Mouse (Mus musculus) midbrain, embryonic 15.5 days (tissue): ENCODE measurements at regions not wholly inside any gene's neighbourhood (a gene's known extent, or its start where the extent isn't known, plus 50 kb on each side); places are given as distances from the start of the nearest gene placed in this dataset.

Experiments used
- ATAC-seq: fragments of 200-750 bp; cut with Nextera tagmentation; replicated peaks from 2 replicates; pipeline ENCODE4 v1.8.0; 2017; ENCODE audit warnings: moderate TSS enrichment
- H3K27ac ChIP-seq: fragments of 300-500 bp; sonication (generic); 2 replicates; pipeline ENCODE4 v1.5.1; 2015; ENCODE audit warnings: mild to moderate bottlenecking, inconsistent platforms
- H3K27me3 ChIP-seq: fragments of 300-500 bp; sonication (generic); replicated peaks from 2 replicates; pipeline ENCODE4 v1.6.1; 2015; ENCODE audit warnings: inconsistent platforms
- H3K36me3 ChIP-seq: fragments of 300-500 bp; sonication (generic); replicated peaks from 2 replicates; pipeline ENCODE4 v1.6.1; 2015; ENCODE audit warnings: inconsistent platforms
- H3K4me1 ChIP-seq: fragments of 300-500 bp; sonication (generic); 2 replicates; pipeline ENCODE4 v1.6.1; 2015; ENCODE audit warnings: inconsistent platforms
- H3K4me2 ChIP-seq: fragments of 300-500 bp; sonication (generic); 2 replicates; pipeline ENCODE4 v1.6.1; 2015; ENCODE audit warnings: inconsistent platforms, mild to moderate bottlenecking, moderate library complexity
- H3K4me3 ChIP-seq: fragments of 300-500 bp; sonication (generic); 2 replicates; pipeline ENCODE4 v1.5.1; 2015; ENCODE audit warnings: mild to moderate bottlenecking, inconsistent platforms
- H3K9ac ChIP-seq: fragments of 300-500 bp; sonication (generic); 2 replicates; pipeline ENCODE4 v1.6.1; 2015; ENCODE audit warnings: mild to moderate bottlenecking, inconsistent platforms
- H3K9me3 ChIP-seq: fragments of 300-500 bp; sonication (generic); 2 replicates; pipeline ENCODE4 v1.6.1; 2016; ENCODE audit warnings: inconsistent platforms
- WGBS: fragments of 180-500 bp; shearing (Covaris S2); methylation state at CpG from one replicate; pipeline ENCODE4 v1.1.7; 2015; ENCODE audit warnings: mixed read lengths; 5-methylcytosine and 5-hydroxymethylcytosine counted together

DNA sequence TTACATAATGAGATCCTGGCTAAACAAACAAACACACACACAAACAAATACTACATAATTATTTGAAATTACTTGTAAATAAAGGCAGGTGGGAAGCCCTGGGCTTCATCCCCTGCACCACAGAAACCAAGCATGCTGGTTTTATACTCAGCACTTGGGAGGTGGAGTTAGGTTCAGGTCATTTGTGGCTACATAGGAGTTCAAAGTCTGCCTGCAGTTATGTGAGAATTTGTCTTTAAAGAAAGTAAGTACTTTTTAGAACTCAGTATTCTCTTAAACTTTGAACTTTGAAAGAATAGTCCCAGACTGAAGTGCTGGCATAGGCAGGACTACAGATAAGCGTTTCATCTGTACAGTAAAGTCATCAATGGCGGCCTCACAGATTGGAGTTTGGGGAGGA is 107.6 kb upstream of the Zfp217 start:
- ATAC-seq, result no peak
- 100% methylated on average over 2 of the region's 2 CpGs for WGBS

DNA sequence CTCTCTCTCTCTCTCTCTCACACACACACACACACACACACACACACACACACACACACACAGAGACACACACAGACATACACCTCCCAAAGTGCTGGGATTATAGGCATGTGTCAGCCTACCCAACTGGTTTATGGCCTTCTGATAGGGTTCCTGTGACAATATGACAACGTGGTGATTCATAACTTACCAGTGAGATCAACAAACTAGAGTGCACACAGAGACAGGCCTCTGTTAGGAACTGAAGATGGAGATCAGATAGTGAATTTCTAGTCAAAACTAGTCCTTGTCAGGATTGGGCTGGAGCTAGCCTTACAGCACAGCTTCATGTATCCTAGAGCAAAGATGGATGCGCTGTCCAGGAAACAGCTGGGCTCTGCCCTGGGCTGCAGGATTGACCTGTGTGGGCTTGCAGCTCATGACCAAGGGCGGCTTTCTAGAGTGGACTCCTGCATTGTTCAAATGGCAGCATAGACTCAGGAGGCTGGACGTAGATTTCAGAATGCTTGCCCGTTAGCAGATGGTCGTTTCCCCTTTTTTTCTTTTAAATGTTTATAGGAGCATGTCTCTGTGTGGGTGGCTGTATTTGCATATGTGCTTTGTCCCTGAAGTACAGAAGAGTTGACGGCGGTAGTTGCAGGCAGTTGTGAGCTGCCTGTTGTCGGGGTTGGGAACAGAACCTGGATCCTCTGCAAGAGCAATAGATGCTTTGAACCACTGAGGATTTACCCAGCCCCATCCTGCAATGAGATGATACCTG is 106.0 kb upstream of the Zfp217 start:
- no peak for ATAC-seq
- H3K9ac ChIP-seq, result no peak overlapping the region
- no peak overlapping the region for H3K27ac ChIP-seq
- H3K4me3 ChIP-seq, result no peak overlapping the region
- no peaks in the 10 kb centered on the region for H3K27me3 ChIP-seq
- H3K9me3 ChIP-seq, result no peaks in the 10 kb centered on the region
- 72% methylated on average over 9 of the region's 9 CpGs for WGBS
- H3K36me3 ChIP-seq, result no peaks in the 10 kb centered on the region
- no peaks in the 10 kb centered on the region for H3K4me1 ChIP-seq
- H3K4me2 ChIP-seq, result no peak overlapping the region

More for the DNA sequence above, 107.6 kb upstream of the Zfp217 start:
- H3K4me2 ChIP-seq, result no peak overlapping the region
- H3K9me3 ChIP-seq, result no peaks in the 10 kb centered on the region
- H3K27me3 ChIP-seq, result no peaks in the 10 kb centered on the region
- no peak overlapping the region for H3K4me3 ChIP-seq
- no peaks in the 10 kb centered on the region for H3K4me1 ChIP-seq
- H3K27ac ChIP-seq, result no peak overlapping the region
- H3K9ac ChIP-seq, result no peak overlapping the region
- no peaks in the 10 kb centered on the region for H3K36me3 ChIP-seq

DNA sequence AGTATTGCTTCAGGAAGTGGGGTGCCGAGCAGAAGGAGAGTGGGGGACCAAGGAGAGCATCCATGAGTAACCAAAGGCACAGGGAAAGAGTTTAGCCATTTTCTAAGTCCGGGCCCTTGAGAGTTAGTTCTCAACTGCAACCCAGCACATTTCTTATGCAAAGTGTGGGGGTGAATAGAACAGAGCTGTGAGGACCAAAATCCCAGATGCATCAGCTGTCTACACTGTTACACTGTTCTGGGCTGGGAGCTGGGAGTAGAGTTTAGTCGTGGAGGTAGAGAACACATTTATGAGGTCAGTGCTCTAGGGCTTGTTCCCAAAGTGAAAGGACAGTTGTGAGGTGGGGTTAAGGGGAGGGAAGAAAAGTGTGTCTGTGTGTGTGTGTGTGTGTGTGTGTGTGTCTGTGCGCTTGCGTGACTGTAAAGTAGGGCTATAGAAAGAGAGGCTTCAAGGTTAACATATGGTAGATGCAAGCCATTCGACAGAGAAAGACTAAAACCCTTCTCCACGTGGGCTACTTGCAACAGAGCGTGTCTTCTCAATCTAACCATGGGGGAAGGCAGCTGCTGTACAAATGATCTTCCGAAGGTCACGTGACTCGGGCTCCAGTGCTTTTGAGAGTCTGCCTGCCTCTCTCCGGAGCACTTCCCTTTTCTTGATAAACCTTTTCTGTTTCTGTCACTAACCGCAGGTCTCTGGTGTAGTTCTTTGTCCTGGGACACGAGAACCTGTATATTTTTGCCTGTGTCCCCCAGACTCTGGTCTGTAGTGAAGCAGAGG is 104.5 kb upstream of the Zfp217 start:
- 60% methylated on average over 14 of the region's 14 CpGs for WGBS
- ATAC-seq, result no peak
- H3K36me3 ChIP-seq, result no peaks in the 10 kb centered on the region

DNA sequence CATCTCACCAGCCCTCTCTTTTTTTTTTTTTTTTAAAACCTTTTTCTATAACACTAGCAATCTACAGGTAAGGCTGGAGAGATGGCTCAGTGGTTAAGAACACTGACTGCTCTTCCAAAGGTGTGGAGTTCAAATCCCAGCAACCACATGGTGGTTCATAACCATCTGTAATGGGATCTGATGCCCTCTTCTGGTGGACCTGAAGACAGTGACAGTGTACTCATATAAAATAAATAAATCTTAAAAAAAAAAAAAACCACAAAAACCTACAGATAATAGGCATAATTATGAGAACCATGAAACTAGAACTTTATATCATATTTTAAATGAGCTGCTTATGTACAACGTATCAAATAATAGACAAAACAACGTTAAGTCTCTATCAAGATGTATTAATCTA is 102.8 kb upstream of the Zfp217 start:
- Histone ChIP-seq H3K9me3 (no peaks in the 10 kb centered on the region), H3K4me2 (no peak overlapping the region), H3K27ac (no peak overlapping the region), H3K9ac (no peak overlapping the region), H3K27me3 (no peaks in the 10 kb centered on the region), H3K4me3 (no peak overlapping the region), H3K36me3 (no peaks in the 10 kb centered on the region), H3K4me1 (peaks cover 10% of the 10 kb centered on the region)
- no peak for ATAC-seq
- WGBS, result 98% methylated on average over 2 of the region's 2 CpGs

More for the DNA sequence above, 104.5 kb upstream of the Zfp217 start:
- no peak overlapping the region for H3K9ac ChIP-seq
- H3K4me3 ChIP-seq, result no peak overlapping the region
- H3K27ac ChIP-seq, result no peak overlapping the region
- no peaks in the 10 kb centered on the region for H3K27me3 ChIP-seq
- H3K4me1 ChIP-seq, result no peaks in the 10 kb centered on the region
- no peaks in the 10 kb centered on the region for H3K9me3 ChIP-seq
- H3K4me2 ChIP-seq, result no peak overlapping the region

DNA sequence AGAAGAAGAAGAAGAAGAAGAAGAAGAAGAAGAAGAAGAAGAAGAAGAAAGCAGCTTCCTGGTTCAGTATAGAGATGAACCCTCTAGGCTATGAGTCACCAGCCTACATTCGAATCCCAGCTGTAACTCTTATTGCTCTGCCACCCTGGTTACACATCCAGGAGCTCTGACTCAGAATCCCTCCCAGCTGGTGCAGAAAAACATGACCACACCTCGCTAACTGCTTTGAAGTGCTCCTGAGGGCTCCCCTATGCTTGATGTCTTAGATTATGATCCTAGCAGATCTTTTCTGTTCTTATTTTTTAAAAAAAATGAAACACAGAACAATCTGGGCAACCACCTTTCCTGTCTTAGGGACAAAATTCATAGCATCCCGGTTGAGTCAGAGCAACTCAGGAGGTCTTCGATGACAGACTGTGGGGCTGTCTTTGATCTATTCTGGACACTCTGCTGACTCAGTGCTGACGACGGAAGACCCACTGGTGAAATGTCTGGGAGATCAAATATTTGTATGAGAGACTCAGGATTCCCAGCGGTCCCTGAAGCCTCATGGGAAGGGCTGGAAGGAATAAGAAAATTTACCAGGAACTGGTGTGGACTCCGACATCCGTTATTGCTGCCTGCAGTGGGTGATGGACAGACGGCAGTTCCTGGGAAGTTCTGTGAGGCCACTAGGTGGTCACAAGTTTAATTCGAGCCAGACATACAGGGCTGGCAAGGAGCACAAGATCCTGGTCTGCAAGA is 100.0 kb upstream of the Zfp217 start:
- Histone ChIP-seq H3K36me3 (no peaks in the 10 kb centered on the region), H3K9ac (no peak overlapping the region), H3K4me2 (no peak overlapping the region), H3K4me1 (peaks cover 17% of the 10 kb centered on the region), H3K27ac (no peak overlapping the region), H3K27me3 (no peaks in the 10 kb centered on the region), H3K9me3 (no peaks in the 10 kb centered on the region), H3K4me3 (no peak overlapping the region)
- no peak for ATAC-seq
- 78% methylated on average over 11 of the region's 11 CpGs for WGBS

DNA sequence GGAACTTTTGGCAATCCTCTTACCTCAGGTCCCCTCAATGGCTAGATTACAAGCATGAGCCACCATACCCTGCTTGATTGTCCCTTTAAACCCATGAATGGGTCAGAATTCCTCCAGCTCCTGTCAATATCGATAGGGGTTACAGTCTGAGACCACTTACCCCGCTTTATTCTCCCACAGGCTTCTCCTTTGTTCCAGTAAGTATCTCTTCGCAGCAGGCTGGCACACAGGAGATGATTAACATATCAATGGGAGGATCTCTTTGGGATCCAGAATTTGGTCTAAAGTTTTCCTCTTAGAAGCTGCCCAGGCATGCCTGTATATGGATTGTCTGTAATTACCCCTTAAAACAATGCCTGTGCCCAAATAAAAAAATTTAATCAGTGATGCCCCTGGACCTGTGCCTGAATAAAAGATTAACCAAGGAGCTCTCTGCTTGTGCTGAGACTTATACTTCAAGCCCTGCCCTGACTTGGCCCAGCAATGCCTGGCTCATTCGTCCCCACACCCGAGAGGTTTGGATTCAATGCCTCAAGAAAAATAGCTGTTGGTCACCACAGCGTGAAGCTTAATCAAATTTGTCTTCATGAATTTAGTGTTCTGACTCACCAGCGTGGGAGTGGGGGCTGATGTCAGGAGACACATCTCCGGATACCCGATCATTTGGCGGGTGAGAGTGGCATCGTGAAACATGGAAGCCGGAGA is 97.9 kb upstream of the Zfp217 start:
- H3K4me2 ChIP-seq, result no peak overlapping the region
- no peak overlapping the region for H3K27ac ChIP-seq
- 10% methylated on average over 12 of the region's 12 CpGs for WGBS
- no peaks in the 10 kb centered on the region for H3K36me3 ChIP-seq
- peak; percentile 58 for ATAC-seq
- no peak overlapping the region for H3K4me3 ChIP-seq
- no peak overlapping the region for H3K9ac ChIP-seq
- no peaks in the 10 kb centered on the region for H3K27me3 ChIP-seq
- no peaks in the 10 kb centered on the region for H3K9me3 ChIP-seq
- peaks cover 17% of the 10 kb centered on the region for H3K4me1 ChIP-seq

DNA sequence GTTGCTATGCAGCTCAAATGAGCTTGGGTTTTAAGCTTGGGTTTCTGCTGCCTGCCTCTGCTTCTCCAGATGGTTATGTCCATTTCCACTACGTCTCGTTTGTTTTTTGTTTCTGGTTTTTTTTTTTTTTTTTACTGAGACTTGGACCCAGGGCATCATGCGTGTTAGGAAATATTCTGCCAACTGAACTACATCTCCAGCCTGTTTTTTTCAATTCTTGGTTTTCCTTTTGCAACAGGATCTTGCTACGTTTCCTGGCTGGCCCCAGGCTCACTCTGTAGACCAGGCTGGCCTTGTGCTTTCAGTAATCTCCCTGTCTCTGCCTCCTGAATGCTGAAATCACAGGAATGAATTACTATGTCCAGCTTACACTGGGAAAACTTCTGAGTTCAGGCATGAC is 96.2 kb upstream of the Zfp217 start:
- H3K9me3 ChIP-seq, result no peaks in the 10 kb centered on the region
- no peak overlapping the region for H3K27ac ChIP-seq
- no peaks in the 10 kb centered on the region for H3K36me3 ChIP-seq
- H3K4me3 ChIP-seq, result no peak overlapping the region
- 88% methylated on average over 4 of the region's 4 CpGs for WGBS
- ATAC-seq, result no peak
- H3K4me2 ChIP-seq, result no peak overlapping the region
- H3K4me1 ChIP-seq, result peaks cover 17% of the 10 kb centered on the region
- no peaks in the 10 kb centered on the region for H3K27me3 ChIP-seq
- H3K9ac ChIP-seq, result no peak overlapping the region

DNA sequence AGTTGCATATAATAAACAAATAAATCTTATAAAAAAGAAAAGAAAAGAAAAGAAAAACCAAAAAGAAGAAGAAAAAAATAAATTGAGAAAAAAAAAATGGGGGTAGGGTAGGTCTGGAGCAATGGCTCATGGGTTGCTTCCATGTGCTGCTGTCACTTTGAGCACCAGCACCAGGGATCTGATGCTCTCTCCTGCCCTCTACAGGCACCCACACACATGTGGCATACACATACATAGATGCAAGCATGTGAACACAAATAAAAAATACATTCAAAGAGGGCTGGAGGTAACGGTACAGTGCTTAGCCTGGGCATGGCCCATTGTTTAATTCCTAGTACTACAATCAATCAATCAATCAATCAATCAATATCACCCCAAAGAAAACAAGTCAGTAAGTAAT is 90.1 kb upstream of the Zfp217 start:
- WGBS, result 72% methylated on average over 1 of the region's 1 CpGs
- Histone ChIP-seq H3K4me2 (no peak overlapping the region), H3K4me3 (no peak overlapping the region), H3K36me3 (no peaks in the 10 kb centered on the region), H3K9me3 (no peaks in the 10 kb centered on the region), H3K27me3 (no peaks in the 10 kb centered on the region), H3K27ac (no peak overlapping the region), H3K4me1 (no peaks in the 10 kb centered on the region), H3K9ac (no peak overlapping the region)
- no peak for ATAC-seq

DNA sequence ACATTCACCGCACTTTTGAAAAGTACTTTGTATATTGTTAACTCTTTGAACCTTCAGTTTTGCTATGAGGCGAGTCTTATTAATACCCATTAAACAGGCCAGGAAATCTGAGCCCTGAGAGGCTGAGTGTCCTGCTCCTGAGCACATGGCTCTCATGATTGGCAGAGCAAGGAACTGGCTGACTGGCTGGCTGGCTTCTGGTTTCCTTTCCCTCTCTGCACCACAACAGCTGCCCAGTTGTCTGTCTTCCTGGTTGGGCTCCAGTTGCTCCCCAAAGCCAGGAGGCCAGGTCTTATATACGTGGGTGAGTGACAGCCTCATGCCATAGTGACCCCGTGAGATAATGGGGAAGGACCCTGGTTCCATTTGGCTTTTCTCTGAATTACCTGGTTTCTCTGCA is 85.5 kb upstream of the Zfp217 start:
- no peaks in the 10 kb centered on the region for H3K36me3 ChIP-seq
- no peak overlapping the region for H3K4me3 ChIP-seq
- no peaks in the 10 kb centered on the region for H3K27me3 ChIP-seq
- H3K9me3 ChIP-seq, result no peaks in the 10 kb centered on the region
- H3K4me2 ChIP-seq, result no peak overlapping the region
- WGBS, result 86% methylated on average over 4 of the region's 4 CpGs
- no peaks in the 10 kb centered on the region for H3K4me1 ChIP-seq
- no peak for ATAC-seq
- H3K9ac ChIP-seq, result no peak overlapping the region
- H3K27ac ChIP-seq, result no peak overlapping the region

DNA sequence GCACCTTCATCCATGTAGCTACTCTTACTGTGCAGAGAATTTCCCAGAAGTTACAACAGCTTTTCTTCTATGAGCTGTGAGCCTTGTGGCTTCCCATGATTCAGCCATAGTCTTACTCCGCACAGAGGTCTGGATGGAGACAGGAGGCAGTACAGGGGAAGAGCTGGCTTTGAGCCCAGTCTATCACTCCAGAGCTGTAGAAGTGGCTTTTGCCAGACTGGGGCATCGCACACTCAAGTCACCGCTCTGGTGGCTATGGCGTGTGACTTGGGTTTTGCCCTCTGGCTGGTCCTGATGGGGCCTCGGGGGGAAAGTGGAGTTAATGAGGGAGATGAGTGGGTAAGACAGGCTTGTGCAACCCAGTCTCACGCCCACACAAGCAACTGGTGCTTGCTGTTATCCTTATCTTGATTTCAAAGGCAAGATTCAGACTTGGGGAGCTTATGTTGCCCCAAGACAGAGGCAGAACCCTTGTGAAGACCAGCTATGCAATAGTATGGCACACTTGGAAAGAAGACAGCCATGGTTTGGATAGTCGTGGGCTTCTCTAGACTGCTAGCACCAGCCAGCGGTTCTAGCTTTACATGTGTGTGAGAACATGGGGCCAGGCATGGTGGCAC is 81.7 kb upstream of the Zfp217 start:
- no peaks in the 10 kb centered on the region for H3K27me3 ChIP-seq
- no peaks in the 10 kb centered on the region for H3K4me1 ChIP-seq
- no peak overlapping the region for H3K9ac ChIP-seq
- no peak for ATAC-seq
- H3K36me3 ChIP-seq, result no peaks in the 10 kb centered on the region
- no peaks in the 10 kb centered on the region for H3K9me3 ChIP-seq
- no peak overlapping the region for H3K4me3 ChIP-seq
- H3K27ac ChIP-seq, result no peak overlapping the region
- WGBS, result 90% methylated on average over 8 of the region's 8 CpGs
- no peak overlapping the region for H3K4me2 ChIP-seq

DNA sequence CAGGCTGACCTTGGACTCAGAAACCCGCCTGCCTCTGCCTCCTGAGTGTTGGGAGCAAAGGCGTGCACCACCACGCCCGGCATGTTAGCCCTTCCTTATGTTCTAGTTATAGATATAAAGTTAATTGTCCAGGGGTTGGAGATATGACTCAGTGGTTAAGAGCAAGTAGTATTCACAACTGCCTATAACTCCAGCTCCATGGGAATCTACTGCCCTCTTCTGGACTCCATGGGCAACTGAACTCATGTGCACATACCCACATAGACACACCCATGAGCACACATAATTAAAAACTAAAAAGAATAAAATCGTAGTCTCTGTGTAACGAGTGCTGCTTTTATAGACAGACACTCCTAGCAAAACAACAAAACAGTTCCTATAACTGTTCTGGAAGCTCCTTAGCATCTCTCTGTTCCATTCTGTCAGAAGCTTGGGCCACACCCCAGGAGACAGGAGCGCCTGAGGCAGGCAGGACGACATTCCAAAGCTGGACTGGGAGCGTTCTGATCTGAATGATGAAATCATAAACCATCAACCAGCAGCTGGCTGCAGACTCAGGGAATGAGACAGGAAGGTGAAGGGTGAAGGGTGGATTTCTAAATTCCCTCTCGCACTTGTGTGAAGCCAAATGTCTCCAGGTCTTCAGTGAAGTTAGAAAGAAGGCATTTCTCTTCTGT is 80.6 kb upstream of the Zfp217 start:
- Histone ChIP-seq H3K9ac (no peak overlapping the region), H3K4me2 (no peak overlapping the region), H3K4me3 (no peak overlapping the region), H3K27ac (no peak overlapping the region), H3K36me3 (no peaks in the 10 kb centered on the region), H3K9me3 (no peaks in the 10 kb centered on the region), H3K4me1 (no peaks in the 10 kb centered on the region), H3K27me3 (no peaks in the 10 kb centered on the region)
- WGBS, result 95% methylated on average over 10 of the region's 10 CpGs
- ATAC-seq, result no peak
